Mouse (Mus musculus) thymus, adult 2 months (tissue): Measurements from ENCODE around the gene Zic3.

Source experiments
- CTCF ChIP-seq: fragments of 200-500 bp; IDR thresholded peaks from 2 replicates; pipeline ENCODE4 v1.5.1; 2012; ENCODE audit warnings: mild to moderate bottlenecking, control low read depth, low read length, moderate library complexity, borderline replicate concordance; ENCODE audit not compliant: control insufficient read depth, poor library complexity, insufficient read depth; ENCODE audit errors: extremely low read depth
- POLR2A ChIP-seq: fragments of 200-500 bp; IDR thresholded peaks from 2 replicates; pipeline ENCODE4 v1.6.1; 2012; ENCODE audit warnings: mild to moderate bottlenecking, low read length, control low read depth, moderate library complexity; ENCODE audit not compliant: control insufficient read depth, poor library complexity, insufficient read depth; ENCODE audit errors: extremely low read depth

DNA sequence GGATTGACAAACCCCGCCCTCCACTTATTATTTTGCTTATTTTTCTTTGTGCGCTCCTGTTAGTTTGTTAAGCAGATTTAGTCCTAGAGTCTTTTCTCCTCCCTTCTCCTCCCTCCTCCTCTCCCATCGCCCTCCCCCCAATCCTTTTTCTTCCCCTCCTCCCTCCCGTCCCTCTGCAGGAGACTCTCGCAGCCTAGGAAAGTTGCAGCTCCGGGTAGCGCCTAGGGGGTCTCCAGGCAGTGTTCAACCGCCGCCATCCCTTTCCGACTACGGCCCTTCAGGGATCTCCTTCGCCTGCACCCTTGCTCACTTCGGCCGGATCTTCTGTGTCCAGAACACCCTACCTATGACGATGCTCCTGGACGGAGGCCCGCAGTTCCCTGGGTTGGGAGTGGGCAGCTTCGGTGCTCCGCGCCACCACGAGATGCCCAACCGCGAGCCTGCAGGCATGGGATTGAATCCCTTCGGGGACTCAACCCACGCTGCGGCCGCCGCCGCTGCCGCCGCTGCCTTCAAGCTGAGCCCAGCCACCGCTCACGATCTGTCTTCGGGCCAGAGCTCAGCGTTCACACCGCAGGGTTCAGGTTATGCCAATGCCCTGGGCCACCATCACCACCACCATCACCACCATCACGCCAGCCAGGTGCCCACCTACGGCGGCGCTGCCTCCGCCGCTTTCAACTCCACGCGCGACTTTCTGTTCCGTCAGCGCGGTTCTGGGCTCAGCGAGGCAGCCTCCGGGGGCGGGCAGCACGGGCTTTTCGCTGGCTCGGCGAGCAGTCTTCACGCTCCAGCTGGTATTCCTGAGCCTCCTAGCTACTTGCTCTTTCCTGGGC is 8.6 kb downstream of the Zic3 start:
- no peak for TF ChIP-seq POLR2A
- no peak for TF ChIP-seq CTCF
